Mouse (Mus musculus) MEL (cell line): Measurements from ENCODE around the gene Zfp362. TPM values are rescaled to one million over a fixed set of nuclear protein-coding genes. Genes with fewer than 3 reads are reported as not detected.

ENCODE experiments used
- DNase-seq: peaks from one replicate; pipeline ENCODE4 v3.0.0; 2011; ENCODE audit warnings: low read depth, low spot score
- H3K27ac ChIP-seq: 2 replicates; pipeline ENCODE4 v1.5.1; 2012; ENCODE audit warnings: low read depth, mild to moderate bottlenecking, control low read depth, low read length, moderate library complexity; ENCODE audit not compliant: control insufficient read depth
- H3K27me3 ChIP-seq, 2 experiments: fragments of 150-350 bp in 1 of 2; sonication (generic) in 1 of 2; 2 replicates each; pipeline ENCODE4 v1.6.1; 2012; ENCODE audit warnings: low read length in 2 of 2, mild to moderate bottlenecking in 2 of 2, improper control_type of control experiment in 1 of 2, moderate library complexity in 1 of 2; ENCODE audit not compliant: insufficient read depth in 2 of 2, control insufficient read depth in 1 of 2
- H3K36me3 ChIP-seq, 2 experiments: 2 replicates each; pipeline ENCODE4 v1.6.1; 2012 to 2014; ENCODE audit warnings: low read length in 2 of 2, improper control_type of control experiment in 1 of 2, inconsistent platforms in 1 of 2, mild to moderate bottlenecking in 1 of 2; ENCODE audit not compliant: insufficient read depth in 2 of 2, control insufficient read depth in 1 of 2
- H3K4me1 ChIP-seq, 2 experiments: fragments of 150-350 bp in 1 of 2; sonication (generic) in 1 of 2; 2 replicates each; pipeline ENCODE4 v1.6.1; 2012; ENCODE audit warnings: low read length in 2 of 2, improper control_type of control experiment in 1 of 2, mild to moderate bottlenecking in 1 of 2; ENCODE audit not compliant: insufficient read depth in 2 of 2, control insufficient read depth in 1 of 2
- H3K4me3 ChIP-seq, 2 experiments: fragments of 150-350 bp in 1 of 2; sonication (generic) in 1 of 2; 2 replicates each; pipeline ENCODE4 v1.5.1; 2012; ENCODE audit warnings: low read depth in 2 of 2, low read length in 2 of 2, mild to moderate bottlenecking in 2 of 2, moderate library complexity in 2 of 2, control low read depth in 1 of 2, improper control_type of control experiment in 1 of 2; ENCODE audit not compliant: control insufficient read depth in 1 of 2, insufficient read depth in 1 of 2
- H3K79me2 ChIP-seq: 2 replicates; pipeline ENCODE4 v1.6.1; 2012; ENCODE audit warnings: mild to moderate bottlenecking, low read length, moderate library complexity; ENCODE audit not compliant: control insufficient read depth, poor library complexity, insufficient read depth
- H3K9ac ChIP-seq: 2 replicates; pipeline ENCODE4 v1.6.1; 2012; ENCODE audit warnings: low read depth, mild to moderate bottlenecking, control low read depth, low read length, moderate library complexity; ENCODE audit not compliant: control insufficient read depth, poor library complexity, severe bottlenecking
- H3K9me3 ChIP-seq: fragments of 150-350 bp; sonication (generic); replicated peaks from 2 replicates; pipeline ENCODE4 v1.6.1; 2012; ENCODE audit warnings: mild to moderate bottlenecking, low read length, improper control_type of control experiment, moderate library complexity; ENCODE audit not compliant: insufficient read depth
- BHLHE40 ChIP-seq: IDR thresholded peaks from 2 replicates; pipeline ENCODE4 v1.6.1; 2012; ENCODE audit warnings: low read depth, mild to moderate bottlenecking, inconsistent platforms, low read length, improper control_type of control experiment, borderline replicate concordance
- CHD1 ChIP-seq: IDR thresholded peaks from 2 replicates; pipeline ENCODE4 v1.6.1; 2012; ENCODE audit warnings: low read depth, mild to moderate bottlenecking, inconsistent platforms, low read length, improper control_type of control experiment
- CHD2 ChIP-seq: IDR thresholded peaks from 2 replicates; pipeline ENCODE4 v1.6.1; 2011; ENCODE audit warnings: low read length, improper control_type of control experiment
- CTCF ChIP-seq, 3 experiments: IDR thresholded peaks in 2 of 3; conservative IDR thresholded peaks in 1 of 3; 2 replicates each; pipeline ENCODE4 v1.5.1; 2011 to 2012; ENCODE audit warnings: low read length in 3 of 3, low read depth in 2 of 3, mild to moderate bottlenecking in 2 of 3, improper control_type of control experiment in 1 of 3, inconsistent platforms in 1 of 3, mixed read lengths in 1 of 3, moderate library complexity in 1 of 3; ENCODE audit not compliant: control insufficient read depth in 1 of 3, insufficient read depth in 1 of 3, poor library complexity in 1 of 3, severe bottlenecking in 1 of 3
- EP300 ChIP-seq, 2 experiments: IDR thresholded peaks; 2 replicates each; pipeline ENCODE4 v1.6.1; 2011; ENCODE audit warnings: improper control_type of control experiment in 2 of 2, low read length in 2 of 2, low read depth in 1 of 2, mild to moderate bottlenecking in 1 of 2
- ETS1 ChIP-seq: IDR thresholded peaks from 2 replicates; pipeline ENCODE4 v1.6.1; 2012; ENCODE audit warnings: low read depth, mild to moderate bottlenecking, inconsistent platforms, low read length, improper control_type of control experiment, moderate library complexity
- GABPA ChIP-seq: IDR thresholded peaks from 2 replicates; pipeline ENCODE4 v1.6.1; 2012; ENCODE audit warnings: low read depth, mild to moderate bottlenecking, inconsistent platforms, low read length, improper control_type of control experiment, moderate library complexity
- GATA1 ChIP-seq: IDR thresholded peaks from 2 replicates; pipeline ENCODE4 v1.6.1; 2011; ENCODE audit warnings: low read depth, low read length, improper control_type of control experiment
- KAT2A ChIP-seq: conservative IDR thresholded peaks from 2 replicates; pipeline ENCODE4 v1.6.1; 2012; ENCODE audit warnings: low read depth, low read length, improper control_type of control experiment, inconsistent platforms
- MAFK ChIP-seq: IDR thresholded peaks from 2 replicates; pipeline ENCODE4 v1.6.1; 2011; ENCODE audit warnings: low read depth, mild to moderate bottlenecking, low read length, improper control_type of control experiment, borderline replicate concordance
- MAX ChIP-seq: IDR thresholded peaks from 2 replicates; pipeline ENCODE4 v1.6.1; 2011; ENCODE audit warnings: low read length, improper control_type of control experiment
- MAZ ChIP-seq: IDR thresholded peaks from 2 replicates; pipeline ENCODE4 v1.6.1; 2012; ENCODE audit warnings: low read depth, mild to moderate bottlenecking, inconsistent platforms, low read length, improper control_type of control experiment
- MXI1 ChIP-seq: IDR thresholded peaks from 2 replicates; pipeline ENCODE4 v1.6.1; 2011; ENCODE audit warnings: mild to moderate bottlenecking, low read depth, low read length, improper control_type of control experiment
- NRF1 ChIP-seq: IDR thresholded peaks from 2 replicates; pipeline ENCODE4 v1.6.1; 2014; ENCODE audit warnings: low read depth, mild to moderate bottlenecking, inconsistent platforms, low read length, improper control_type of control experiment, moderate library complexity; ENCODE audit not compliant: poor library complexity, insufficient read depth, severe bottlenecking
- POLR2A ChIP-seq, 2 experiments: IDR thresholded peaks; 2 replicates each; pipeline ENCODE4 v1.6.1; 2011 to 2012; ENCODE audit warnings: low read length in 2 of 2, mild to moderate bottlenecking in 2 of 2, control low read depth in 1 of 2, improper control_type of control experiment in 1 of 2, low read depth in 1 of 2, moderate library complexity in 1 of 2; ENCODE audit not compliant: control insufficient read depth in 1 of 2, insufficient read depth in 1 of 2, poor library complexity in 1 of 2
- POLR2AphosphoS5 ChIP-seq: IDR thresholded peaks from 2 replicates; pipeline ENCODE4 v1.6.1; 2012; ENCODE audit warnings: low read depth, borderline replicate concordance, mild to moderate bottlenecking, inconsistent platforms, low read length, moderate library complexity, mixed read lengths
- RCOR1 ChIP-seq: IDR thresholded peaks from 2 replicates; pipeline ENCODE4 v1.6.1; 2012; ENCODE audit warnings: low read depth, mild to moderate bottlenecking, inconsistent platforms, low read length, improper control_type of control experiment
- SIN3A ChIP-seq: IDR thresholded peaks from 2 replicates; pipeline ENCODE4 v1.6.1; 2012; ENCODE audit warnings: low read length, improper control_type of control experiment, inconsistent platforms
- TAL1 ChIP-seq: IDR thresholded peaks from 2 replicates; pipeline ENCODE4 v1.6.1; 2012; ENCODE audit warnings: mild to moderate bottlenecking, inconsistent platforms, low read length, moderate library complexity, mixed read lengths
- TBP ChIP-seq: IDR thresholded peaks from 2 replicates; pipeline ENCODE4 v1.8.0; 2011; ENCODE audit warnings: low read depth, low read length, improper control_type of control experiment
- USF1 ChIP-seq: IDR thresholded peaks from 2 replicates; pipeline ENCODE4 v1.6.1; 2014; ENCODE audit warnings: low read depth, mild to moderate bottlenecking, inconsistent platforms, low read length, improper control_type of control experiment, moderate library complexity
- USF2 ChIP-seq, 2 experiments: IDR thresholded peaks; 2 replicates each; pipeline ENCODE4 v1.6.1; 2011 to 2012; ENCODE audit warnings: improper control_type of control experiment in 2 of 2, low read length in 2 of 2, borderline replicate concordance in 1 of 2, inconsistent platforms in 1 of 2, low read depth in 1 of 2, mild to moderate bottlenecking in 1 of 2; ENCODE audit not compliant: insufficient read depth in 1 of 2
- ZC3H11A ChIP-seq: IDR thresholded peaks from 2 replicates; pipeline ENCODE4 v1.6.1; 2012; ENCODE audit warnings: low read depth, mild to moderate bottlenecking, inconsistent platforms, low read length, improper control_type of control experiment
- ZKSCAN1 ChIP-seq: IDR thresholded peaks from 2 replicates; pipeline ENCODE4 v1.6.1; 2012; ENCODE audit warnings: low read depth, mild to moderate bottlenecking, inconsistent platforms, low read length, improper control_type of control experiment, moderate library complexity
- ZNF384 ChIP-seq: IDR thresholded peaks from 2 replicates; pipeline ENCODE4 v1.6.1; 2012; ENCODE audit warnings: low read depth, mild to moderate bottlenecking, inconsistent platforms, low read length, improper control_type of control experiment
- polyA plus RNA-seq, 2 experiments: library from polyadenylated mRNA; stranded (reverse) in 1 of 2; unstranded in 1 of 2; fragments of >175 nt in 1 of 2; fragments of >200 nt in 1 of 2; gene quantifications; 2 replicates each; pipeline versions ENCODE4 v1.2.1 to v1.2.4; 2012; ENCODE audit warnings: low replicate concordance in 2 of 2, low read depth in 1 of 2; ENCODE audit not compliant: insufficient read length in 2 of 2, insufficient read depth in 1 of 2, missing spikeins in 1 of 2
- total RNA-seq: library from RNA; depleted of rRNA; stranded (reverse); fragments of 300-350 nt; gene quantifications from 2 replicates; pipeline ENCODE4 v1.2.3, GENCODE M21; 2012

The Zfp362 gene
- total and polyA plus RNA-seq, 3 experiments: 2.4 to 30.1 TPM; not detected in 1

DNA sequence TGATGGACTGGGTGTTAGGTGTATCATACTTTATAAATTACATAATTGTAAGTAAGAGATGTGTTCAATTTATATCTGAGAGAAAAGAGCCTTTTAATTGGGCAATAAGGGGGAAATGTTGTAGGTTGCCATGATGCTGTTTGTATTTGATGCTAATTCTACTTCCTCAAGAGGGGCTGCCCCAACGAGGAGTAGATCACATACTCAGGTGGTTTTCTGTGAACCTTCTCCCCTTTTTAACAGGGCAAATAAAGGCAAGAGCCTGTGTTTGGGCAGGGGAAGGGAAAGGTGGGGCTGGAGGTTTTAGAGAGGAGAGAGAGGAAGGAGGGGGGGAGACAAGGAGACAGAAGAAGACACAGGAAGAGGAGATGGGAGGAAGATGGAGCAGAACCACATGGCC is 65.0 kb downstream of the Zfp362 start:
- Histone ChIP-seq H3K9ac (no peak overlapping the region), H3K4me1 (no peaks in the 10 kb centered on the region), H3K36me3 (peaks cover 0 to 5% of the 10 kb centered on the region in 2 experiments; a peak in 2 of 4 replicates), H3K4me3 (no peak overlapping the region), H3K27ac (no peak overlapping the region), H3K27me3 (no peaks in the 10 kb centered on the region), H3K79me2 (no peaks in the 10 kb centered on the region), H3K9me3 (no peaks in the 10 kb centered on the region)
- DNase-seq: no peak
- no peak for TF ChIP-seq ZC3H11A
- no peak for TF ChIP-seq GABPA
- TF ChIP-seq GATA1: no peak
- no peak for TF ChIP-seq POLR2A (IDR thresholded peaks at IDR 0.05; ENCODE audit: control insufficient read depth in 1 of 2, insufficient read depth in 1 of 2, low read depth in 1 of 2, low read length in 2 of 2, poor library complexity in 1 of 2)
- no peak for TF ChIP-seq CHD2
- no peak for TF ChIP-seq SIN3A
- no peak for TF ChIP-seq USF1
- TF ChIP-seq CHD1: no peak
- TF ChIP-seq USF2 (IDR thresholded peaks at IDR 0.05; ENCODE audit: borderline replicate concordance in 1 of 2, insufficient read depth in 1 of 2, low read depth in 1 of 2, low read length in 2 of 2): no peak
- TF ChIP-seq TAL1: no peak
- no peak for TF ChIP-seq KAT2A
- TF ChIP-seq MXI1: no peak
- no peak for TF ChIP-seq TBP
- no peak for TF ChIP-seq BHLHE40
- TF ChIP-seq CTCF (IDR thresholded peaks at IDR 0.05 in 2 of 3, conservative IDR thresholded peaks at IDR 0.05 in 1 of 3; ENCODE audit: control insufficient read depth in 1 of 3, insufficient read depth in 1 of 3, low read depth in 2 of 3, low read length in 3 of 3, poor library complexity in 1 of 3, severe bottlenecking in 1 of 3): no peak
- no peak for TF ChIP-seq MAZ
- TF ChIP-seq NRF1: no peak
- TF ChIP-seq ZNF384: no peak
- no peak for TF ChIP-seq POLR2AphosphoS5

DNA sequence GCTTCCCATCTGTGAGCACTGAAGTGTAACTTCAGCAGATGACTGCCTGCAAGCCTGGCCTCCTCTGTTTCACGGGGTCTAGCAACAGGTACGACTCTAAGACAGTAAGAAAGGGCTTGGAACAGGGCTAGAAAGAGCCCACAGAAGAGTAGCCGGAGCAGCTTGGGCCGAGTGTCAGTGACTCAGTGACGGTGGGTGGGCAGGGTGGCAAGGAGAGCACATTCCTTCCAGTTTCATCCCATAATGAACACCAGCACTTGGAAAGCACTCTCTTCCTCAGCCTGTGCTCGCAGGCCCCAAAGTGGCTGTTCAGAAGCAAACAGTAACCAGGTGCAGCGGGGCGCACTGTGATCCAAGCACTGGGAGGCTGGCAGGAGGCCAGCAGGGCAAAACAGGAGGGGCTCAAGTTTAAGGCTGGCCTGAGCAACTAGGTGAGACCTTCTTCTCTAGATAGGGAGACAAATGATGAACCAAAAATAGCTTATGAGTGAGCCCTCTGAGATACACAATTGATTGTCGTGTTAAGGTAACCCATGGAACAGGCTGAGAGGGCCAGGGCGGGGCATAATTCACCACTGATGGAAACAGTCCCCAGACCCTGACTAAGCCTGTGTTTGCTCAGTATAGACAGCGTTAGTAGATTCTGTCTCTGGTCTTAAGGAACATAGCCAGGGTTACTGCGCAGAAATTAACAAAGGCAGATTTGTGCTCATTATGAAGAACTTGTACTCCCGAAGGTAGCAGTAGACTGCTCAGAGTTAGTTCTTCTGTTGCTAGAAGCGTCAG is 67.8 kb downstream of the Zfp362 start:
- TF ChIP-seq GABPA (no peak), RCOR1 (no peak), GATA1 (no peak), MAFK (no peak), MAX (no peak), ZKSCAN1 (no peak), ETS1 (no peak), CHD1 (no peak), EP300 (IDR thresholded peaks at IDR 0.05; ENCODE audit: low read depth in 1 of 2, low read length in 2 of 2) (no peak), USF1 (no peak)
- Histone ChIP-seq H3K9me3 (no peaks in the 10 kb centered on the region), H3K79me2 (peaks cover 1% of the 10 kb centered on the region; the same call in 1 of the 2 replicates), H3K36me3 (peaks cover 2% of the 10 kb centered on the region in 2 experiments; a peak in 2 of 4 replicates), H3K4me3 (no peak overlapping the region), H3K27me3 (no peaks in the 10 kb centered on the region), H3K4me1 (peaks cover 0 to 3% of the 10 kb centered on the region in 2 experiments; a peak in 1 of 4 replicates), H3K27ac (no peak overlapping the region), H3K9ac (no peak overlapping the region)
- DNase-seq: no peak
